Mouse (Mus musculus): ENCODE measurements around the gene Taldo1. TPM values are rescaled to one million over a fixed set of nuclear protein-coding genes. Genes with fewer than 3 reads are reported as not detected.

The Taldo1 gene
- total and polyA plus RNA-seq, 2 experiments from 2014 or later, result 156 to 252 TPM

DNA sequence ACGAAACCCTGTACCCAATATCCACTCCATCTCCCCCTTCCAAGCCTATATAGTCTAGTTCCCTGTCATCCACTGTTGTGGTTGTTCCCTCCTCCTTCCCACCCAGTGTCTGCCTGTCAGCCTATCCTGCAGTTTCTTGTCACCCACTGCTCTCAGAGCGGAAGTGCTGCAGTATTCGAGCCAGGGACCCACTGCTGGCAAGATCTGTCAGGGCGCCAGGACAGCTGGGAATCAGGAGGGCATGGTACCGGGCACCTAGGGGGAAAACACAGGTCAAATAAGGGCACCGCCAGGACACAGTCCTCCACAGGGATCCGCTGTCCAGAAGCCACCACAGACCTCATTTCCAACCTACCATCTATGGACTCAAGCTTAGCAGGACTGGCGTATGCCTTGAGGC, 18.6 kb downstream of the Taldo1 start:
- H3K4me1 ChIP-seq (ENCODE audit: insufficient read depth, low read length), result no peaks in the 10 kb centered on the region; the same call in 1 of the 2 replicates
- no peak for ATAC-seq
- no peak overlapping the region for H3K4me2 ChIP-seq (ENCODE audit: low read depth, low read length)
- no peak overlapping the region for H3K4me3 ChIP-seq (ENCODE audit: low read length)
- no peak for DNase-seq (ENCODE audit: low spot score)
- no peak overlapping the region for H3K9ac ChIP-seq (replicated peaks; ENCODE audit: low read length)
- WGBS, result 85% methylated on average over 8 of the region's 8 CpGs
- 0 out of 2 replicates have a peak, but pooled peaks cover 3% of the 10 kb centered on the region for H3K36me3 ChIP-seq (ENCODE audit: insufficient read depth, low read length)
- H3K27ac ChIP-seq, result no peak overlapping the region
- H3K9me3 ChIP-seq (ENCODE audit: low read length), result no peaks in the 10 kb centered on the region
- no peaks in the 10 kb centered on the region for H3K27me3 ChIP-seq (ENCODE audit: insufficient read depth, low read length)
- TF ChIP-seq CTCF (IDR thresholded peaks at IDR 0.05; ENCODE audit: low read depth), result no peak

DNA sequence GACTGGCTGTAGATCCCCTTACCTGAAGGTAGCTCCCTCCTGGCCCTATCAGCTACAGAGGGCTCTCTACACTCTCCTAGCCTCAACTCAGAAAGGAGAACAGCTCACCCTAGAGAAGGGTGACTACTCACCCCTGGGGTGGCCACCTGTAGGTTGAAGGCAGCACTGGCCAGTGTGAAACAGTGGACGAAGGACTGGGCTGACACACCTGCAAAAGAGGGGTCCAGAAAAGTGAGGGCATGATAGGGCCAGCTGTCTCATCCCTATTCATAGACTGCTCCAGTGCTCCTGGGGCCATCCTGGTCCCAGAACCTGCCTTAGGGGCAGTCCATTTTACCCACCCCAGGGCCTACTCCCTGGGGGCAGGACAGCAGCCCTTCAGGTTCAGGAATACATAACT, 19.7 kb downstream of the Taldo1 start:
- Histone ChIP-seq H3K4me2 (ENCODE audit: low read depth, low read length) (no peak overlapping the region), H3K27ac (no peak overlapping the region), H3K27me3 (ENCODE audit: insufficient read depth, low read length) (no peaks in the 10 kb centered on the region), H3K4me3 (ENCODE audit: low read length) (no peak overlapping the region), H3K9me3 (ENCODE audit: low read length) (no peaks in the 10 kb centered on the region), H3K9ac (replicated peaks; ENCODE audit: low read length) (no peak overlapping the region), H3K4me1 (ENCODE audit: insufficient read depth, low read length) (no peaks in the 10 kb centered on the region; the same call in 1 of the 2 replicates), H3K36me3 (ENCODE audit: insufficient read depth, low read length) (0 out of 2 replicates have a peak, but pooled peaks cover 3% of the 10 kb centered on the region)
- no peak for TF ChIP-seq CTCF (IDR thresholded peaks at IDR 0.05; ENCODE audit: low read depth)
- WGBS, result 100% methylated on average over 1 of the region's 1 CpGs
- no peak for ATAC-seq
- DNase-seq (ENCODE audit: low spot score), result no peak

DNA sequence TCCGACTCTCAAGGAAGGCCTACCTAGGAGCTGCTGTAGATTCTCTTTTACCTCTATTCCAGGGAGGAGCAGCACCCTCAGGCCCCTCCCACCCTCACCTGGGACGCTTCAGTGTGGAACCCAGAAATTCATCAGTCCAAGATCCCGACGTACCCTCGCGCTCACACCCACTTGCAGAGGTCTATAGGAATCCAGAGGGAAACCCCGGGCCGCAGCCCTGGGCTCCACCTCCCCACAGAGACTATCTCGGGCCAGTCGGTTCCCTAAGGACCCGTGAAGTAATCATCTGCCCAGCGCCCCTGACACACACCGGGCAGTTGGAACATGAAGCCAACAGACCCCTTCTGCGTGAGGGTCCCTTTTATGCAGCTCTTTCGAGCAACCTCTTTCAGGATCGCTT, 21.3 kb downstream of the Taldo1 start:
- WGBS, result 4% methylated on average over 16 of the region's 16 CpGs
- Histone ChIP-seq H3K27ac (peak overlapping the region; percentile 91), H3K36me3 (ENCODE audit: insufficient read depth, low read length) (0 out of 2 replicates have a peak, but pooled peaks cover 3% of the 10 kb centered on the region), H3K9ac (replicated peaks; ENCODE audit: low read length) (peak overlapping the region; percentile 82), H3K9me3 (ENCODE audit: low read length) (no peaks in the 10 kb centered on the region), H3K4me1 (ENCODE audit: insufficient read depth, low read length) (no peaks in the 10 kb centered on the region; the same call in 1 of the 2 replicates), H3K27me3 (ENCODE audit: insufficient read depth, low read length) (no peaks in the 10 kb centered on the region), H3K4me3 (ENCODE audit: low read length) (peak overlapping the region; percentile 69), H3K4me2 (ENCODE audit: low read depth, low read length) (peak overlapping the region; percentile 87)
- ATAC-seq (peak; percentile 11), DNase-seq (ENCODE audit: low spot score) (peak; percentile 28)
- no peak for TF ChIP-seq CTCF (IDR thresholded peaks at IDR 0.05; ENCODE audit: low read depth)

DNA sequence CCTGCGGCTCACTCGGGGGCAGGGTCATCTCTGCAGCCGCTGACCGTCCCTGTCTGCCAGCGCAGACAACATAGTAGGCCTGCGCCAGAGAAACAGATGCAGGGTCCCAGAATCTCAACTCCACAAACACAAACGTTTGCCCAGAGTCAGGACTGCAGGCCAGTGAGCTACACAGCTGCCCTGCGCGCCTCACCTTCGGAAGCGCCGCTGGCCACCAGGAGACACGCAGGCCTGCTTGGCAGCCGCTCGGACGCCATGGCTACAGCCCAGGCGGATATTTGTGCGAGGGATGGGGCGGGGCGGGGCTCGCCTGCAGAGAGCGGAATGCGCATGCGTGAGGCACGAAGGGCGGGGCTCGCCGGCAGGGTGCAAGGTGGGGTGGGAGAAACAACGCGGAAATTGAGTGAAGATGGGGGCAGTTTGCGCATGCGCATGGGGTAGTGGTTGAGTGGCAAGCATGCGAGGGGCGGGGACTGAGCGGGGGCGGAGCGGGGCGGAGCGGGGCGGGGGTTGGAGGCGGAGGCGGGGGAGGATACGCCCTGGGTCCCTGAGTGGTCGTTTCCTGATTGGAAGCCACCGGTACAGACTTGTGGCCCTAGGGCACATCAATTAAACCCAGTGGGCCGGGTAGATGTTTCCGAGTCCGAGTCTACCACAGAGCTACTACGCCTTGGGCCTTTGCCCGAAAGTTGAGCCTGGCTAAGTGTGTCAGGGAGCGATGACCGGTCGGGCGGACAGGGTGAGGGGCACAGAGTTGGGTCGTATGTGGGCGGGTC, 22.0 kb downstream of the Taldo1 start, which contains the start of gene Gatd1:
Gene Gatd1, minus strand, starts transcription at position 328 of the 776 bp plus-strand sequence.
- Histone ChIP-seq H3K9ac (replicated peaks; ENCODE audit: low read length) (peak within 1 kb of the TSS; percentile 82), H3K9me3 (ENCODE audit: low read length) (no peaks in the 10 kb centered on the region), H3K36me3 (ENCODE audit: insufficient read depth, low read length) (0 out of 2 replicates have a peak, but pooled peaks cover 3% of the 10 kb centered on the region), H3K4me1 (ENCODE audit: insufficient read depth, low read length) (no peaks in the 10 kb centered on the region; the same call in 1 of the 2 replicates), H3K27me3 (ENCODE audit: insufficient read depth, low read length) (no peaks in the 10 kb centered on the region), H3K4me3 (ENCODE audit: low read length) (peak within 1 kb of the TSS; percentile 69), H3K4me2 (ENCODE audit: low read depth, low read length) (peak within 1 kb of the TSS; percentile 87), H3K27ac (peak within 1 kb of the TSS; percentile 91)
- ATAC-seq, result peak; percentile 92
- TF ChIP-seq CTCF (IDR thresholded peaks at IDR 0.05; ENCODE audit: low read depth), result peak; percentile 45
- WGBS, result under 1% methylated on average over 54 of the region's 56 CpGs
- DNase-seq (ENCODE audit: low spot score), result peak; percentile 100

DNA sequence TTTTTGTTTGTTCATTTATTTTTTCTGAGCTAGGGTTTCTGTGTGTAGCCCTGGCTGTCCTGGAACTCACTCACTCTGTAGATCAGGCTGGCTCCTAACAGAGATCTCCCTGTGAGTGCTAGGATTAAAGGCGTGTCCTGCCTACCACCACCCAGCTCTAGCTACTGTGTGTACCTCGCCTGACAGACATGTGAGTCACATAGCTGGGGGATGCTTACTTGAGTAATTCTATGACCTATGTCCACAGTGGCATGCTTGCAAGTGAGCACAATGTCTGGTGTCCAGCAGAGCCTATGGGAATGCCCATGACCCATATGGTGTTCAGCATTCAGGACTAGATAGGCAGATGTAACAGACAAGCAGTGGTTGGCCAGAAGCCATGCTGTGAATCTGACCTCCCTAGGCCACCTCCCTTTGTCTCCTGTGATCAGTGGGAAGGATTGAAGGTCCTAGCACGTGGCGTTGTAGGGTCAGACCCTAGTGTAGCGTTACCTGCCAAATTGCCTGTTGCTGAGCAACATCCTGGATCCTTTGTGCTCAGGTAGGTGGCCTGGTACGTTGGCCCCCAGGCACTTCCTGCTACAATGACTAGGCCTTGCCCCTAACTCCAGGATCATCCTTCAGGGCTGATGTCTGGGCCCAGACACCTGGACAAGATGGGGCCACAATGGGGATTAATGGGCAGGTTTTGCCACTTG, 24.3 kb downstream of the Taldo1 start:
- DNase-seq (ENCODE audit: low spot score), result no peak
- Histone ChIP-seq H3K4me1 (ENCODE audit: insufficient read depth, low read length) (no peaks in the 10 kb centered on the region), H3K4me2 (ENCODE audit: low read depth, low read length) (no peak overlapping the region), H3K36me3 (ENCODE audit: insufficient read depth, low read length) (no peaks in the 10 kb centered on the region), H3K9me3 (ENCODE audit: low read length) (no peaks in the 10 kb centered on the region), H3K9ac (replicated peaks; ENCODE audit: low read length) (no peak overlapping the region), H3K4me3 (ENCODE audit: low read length) (no peak overlapping the region), H3K27ac (no peak overlapping the region), H3K27me3 (ENCODE audit: insufficient read depth, low read length) (no peaks in the 10 kb centered on the region)
- 63% methylated on average over 6 of the region's 6 CpGs for WGBS
- ATAC-seq, result no peak
- TF ChIP-seq CTCF (IDR thresholded peaks at IDR 0.05; ENCODE audit: low read depth), result no peak

DNA sequence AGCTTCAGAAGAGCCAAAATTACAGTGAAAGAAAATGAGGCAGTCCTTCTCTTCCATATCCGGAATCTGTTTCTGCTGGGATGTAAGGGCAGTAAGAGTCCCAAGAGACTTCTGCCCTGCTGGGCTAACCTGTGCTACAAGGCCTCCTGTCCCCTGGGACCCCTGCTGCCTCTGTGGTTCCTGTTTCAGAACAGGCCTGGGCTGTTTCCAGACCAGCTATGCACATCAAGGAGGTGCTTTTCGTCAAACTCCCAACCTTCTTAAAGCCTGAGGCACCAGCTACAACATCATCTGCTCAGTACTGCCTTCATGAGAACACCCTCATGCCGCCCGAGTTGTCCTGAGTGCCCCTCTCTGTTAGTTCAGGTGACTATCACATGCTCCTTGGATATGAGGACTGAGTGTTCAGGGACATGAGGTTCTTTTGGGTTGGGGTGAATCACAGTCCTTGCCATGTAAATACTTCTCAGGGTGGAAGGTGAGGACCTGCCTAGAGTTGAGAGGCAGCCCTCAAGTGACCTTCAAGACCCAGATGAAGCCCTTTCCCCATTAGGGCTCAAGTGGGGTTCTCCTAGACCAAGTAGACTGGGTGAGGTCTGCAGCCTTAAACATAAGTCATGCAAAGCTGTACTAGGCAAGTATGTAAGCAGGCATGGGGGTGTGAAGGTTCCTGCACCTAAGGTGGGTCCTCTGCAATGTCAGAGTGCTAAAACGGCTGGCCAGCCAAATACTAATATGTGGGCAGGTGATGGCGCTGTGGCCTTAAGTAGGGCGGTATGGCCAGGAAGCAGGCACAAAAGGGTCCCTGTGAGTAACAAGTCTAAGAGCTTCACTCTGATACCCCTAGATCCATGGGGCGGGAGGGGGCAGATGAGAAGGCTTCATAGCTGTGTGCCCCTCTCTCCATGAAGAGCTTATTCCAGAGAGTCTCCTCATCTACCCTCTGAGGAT, 26.0 kb downstream of the Taldo1 start:
- Histone ChIP-seq H3K27ac (no peak overlapping the region), H3K9ac (replicated peaks; ENCODE audit: low read length) (no peak overlapping the region), H3K4me1 (ENCODE audit: insufficient read depth, low read length) (no peaks in the 10 kb centered on the region), H3K4me2 (ENCODE audit: low read depth, low read length) (no peak overlapping the region), H3K27me3 (ENCODE audit: insufficient read depth, low read length) (no peaks in the 10 kb centered on the region), H3K36me3 (ENCODE audit: insufficient read depth, low read length) (no peaks in the 10 kb centered on the region), H3K9me3 (ENCODE audit: low read length) (no peaks in the 10 kb centered on the region), H3K4me3 (ENCODE audit: low read length) (no peak overlapping the region)
- ATAC-seq (no peak), DNase-seq (ENCODE audit: low spot score) (no peak)
- 73% methylated on average over 8 of the region's 8 CpGs for WGBS
- TF ChIP-seq CTCF (IDR thresholded peaks at IDR 0.05; ENCODE audit: low read depth), result peak; percentile 27

Data from hindbrain, postnatal 0 days (tissue).